Mouse (Mus musculus): ENCODE measurements around the gene Satl1.

Satl1 gene

GRCm38 (mm10) chrX:112406679-112407078, at the start of gene Satl1:
Satl1 (minus strand) TSS chrX:112406779.
- DNase-seq (ENCODE audit: extremely low spot score, low read depth, low spot score) = no peak

DNA sequence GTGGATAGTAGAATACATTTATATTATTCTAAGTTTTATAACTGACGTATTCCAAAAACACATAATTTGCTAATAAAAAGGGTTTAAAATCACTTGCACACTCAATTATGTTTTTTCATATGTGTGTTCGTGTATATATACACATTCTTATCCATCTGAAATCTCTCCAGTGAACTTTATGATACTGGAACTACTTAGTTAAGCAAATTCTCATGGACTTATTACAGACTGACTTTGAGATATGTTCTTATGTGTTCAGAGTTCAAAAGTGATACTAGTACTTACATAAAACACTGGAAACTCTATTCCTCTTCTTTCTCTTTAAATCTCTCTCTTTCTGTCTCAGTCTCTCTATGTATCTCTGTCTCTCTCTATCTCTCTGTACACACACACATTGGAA, 31.5 kb upstream of the Satl1 start:
- DNase-seq (ENCODE audit: extremely low spot score, low read depth, low spot score) = no peak

- no peak for DNase-seq (ENCODE audit: extremely low spot score, low read depth, low spot score)
Measured at GRCm38 (mm10) chrX:112437580-112437979, 31.0 kb upstream of the Satl1 start.

GRCm38 (mm10) chrX:112422998-112423397, 16.4 kb upstream of the Satl1 start:
- peak; percentile 35 for DNase-seq (ENCODE audit: extremely low spot score, low read depth, low spot score)

- DNase-seq (ENCODE audit: extremely low spot score, low read depth, low spot score) = no peak
Measured at GRCm38 (mm10) chrX:112412309-112412708, 5.7 kb upstream of the Satl1 start.

DNA sequence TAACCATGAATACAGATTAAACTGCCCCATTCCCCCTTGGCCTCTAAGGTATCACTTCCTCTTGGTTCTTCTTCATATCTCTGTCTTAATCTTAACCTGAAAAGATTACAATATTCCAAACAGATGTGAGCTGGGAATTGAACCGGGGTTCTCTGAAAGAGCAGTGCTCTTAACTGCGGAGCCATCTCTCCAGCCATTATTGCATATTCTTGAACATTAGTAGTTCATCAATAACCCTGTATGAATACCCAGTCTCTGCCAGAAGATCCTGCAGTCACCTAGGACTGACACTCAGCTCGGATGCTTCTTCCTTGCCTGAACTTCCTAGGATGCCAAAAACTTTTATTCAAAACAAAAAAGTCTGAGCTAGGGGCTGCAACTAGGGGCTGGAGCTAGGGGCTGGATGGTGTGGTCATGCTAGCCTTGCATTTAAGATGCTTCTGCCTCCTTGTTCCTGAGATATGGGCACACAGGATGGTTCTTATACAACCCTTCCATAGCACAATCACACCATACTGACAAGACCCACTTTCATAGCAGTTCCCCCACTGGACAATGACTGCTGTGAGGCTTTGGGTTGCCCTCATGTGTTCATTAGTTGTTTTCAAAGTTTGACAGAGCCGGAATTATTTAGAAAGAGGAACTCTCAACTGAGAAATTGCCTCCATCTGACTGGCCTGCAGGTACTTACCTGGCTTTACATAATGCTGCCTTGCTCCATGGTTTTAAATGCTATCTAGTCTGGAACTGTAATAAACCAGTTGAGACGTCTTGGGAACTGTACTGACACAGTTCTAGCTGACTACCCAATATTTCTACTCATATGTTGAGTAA, 35.8 kb downstream of the Satl1 start:
- peak; percentile 47 for DNase-seq (ENCODE audit: extremely low spot score, low read depth, low spot score)

GRCm38 (mm10) chrX:112368426-112368825, 38.2 kb downstream of the Satl1 start:
- DNase-seq (ENCODE audit: extremely low spot score, low read depth, low spot score) = no peak

DNA sequence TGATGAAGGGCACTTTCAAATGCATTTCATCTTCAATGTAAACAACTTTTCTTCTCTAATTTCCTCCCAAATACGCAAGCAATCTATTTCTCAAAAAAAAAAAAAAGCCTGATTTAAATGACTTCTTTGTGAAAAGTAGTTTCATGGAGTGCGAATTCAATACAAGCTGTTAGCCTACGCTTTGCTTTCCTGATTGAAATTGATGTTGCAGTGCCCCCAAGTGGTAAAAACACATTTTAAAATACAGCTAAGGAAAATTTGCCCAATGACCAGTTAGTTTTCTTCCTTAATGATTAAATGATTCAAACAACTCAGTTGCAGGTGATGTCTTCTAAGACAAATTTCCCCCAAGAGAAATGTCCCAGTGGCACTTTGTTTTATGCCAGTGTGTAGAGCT, 58.2 kb downstream of the Satl1 start:
- no peak for DNase-seq (ENCODE audit: extremely low spot score, low read depth, low spot score)

DNA sequence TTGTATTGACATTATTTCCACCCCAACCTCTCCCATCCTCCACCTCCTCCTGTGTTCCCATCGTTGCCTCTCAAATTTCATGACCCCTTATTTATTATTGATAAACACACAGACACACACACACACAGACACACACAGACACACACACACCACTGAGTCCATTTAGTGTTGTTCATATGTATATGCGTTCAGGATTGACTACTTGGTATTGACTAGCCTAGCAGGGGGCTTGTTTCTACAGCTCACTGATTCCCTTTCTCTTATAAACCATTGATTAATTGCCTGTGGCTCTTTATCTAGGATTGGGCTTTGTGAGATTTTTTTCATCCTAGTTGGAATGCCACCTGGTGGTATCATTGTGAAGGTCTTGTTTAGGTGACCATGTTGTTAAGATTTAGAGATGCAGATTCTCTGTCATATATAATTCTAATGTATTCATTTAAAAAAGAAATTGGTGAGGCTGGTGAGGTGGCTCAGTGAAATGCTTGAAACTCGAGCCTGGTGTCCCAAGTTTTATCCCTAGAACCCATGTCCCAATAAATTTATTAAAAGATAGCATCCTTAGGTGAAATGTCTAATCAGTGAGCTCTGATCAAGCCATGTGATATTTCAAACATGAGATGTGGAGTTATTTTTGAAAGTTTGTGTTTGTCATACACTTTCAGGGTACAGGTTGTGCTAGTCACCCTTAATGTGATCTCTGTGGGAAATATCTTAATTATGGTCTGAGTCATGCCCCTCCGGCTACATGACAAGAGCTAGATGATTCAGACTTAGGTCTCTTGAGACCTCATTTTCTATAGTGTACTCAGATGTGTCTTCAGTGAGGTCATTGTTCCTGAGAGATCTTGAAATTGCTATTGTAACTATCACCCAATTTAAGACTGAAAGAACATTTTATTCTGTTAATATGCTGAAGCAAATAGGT, 58.8 kb downstream of the Satl1 start:
- no peak for DNase-seq (ENCODE audit: extremely low spot score, low read depth, low spot score)

DNA sequence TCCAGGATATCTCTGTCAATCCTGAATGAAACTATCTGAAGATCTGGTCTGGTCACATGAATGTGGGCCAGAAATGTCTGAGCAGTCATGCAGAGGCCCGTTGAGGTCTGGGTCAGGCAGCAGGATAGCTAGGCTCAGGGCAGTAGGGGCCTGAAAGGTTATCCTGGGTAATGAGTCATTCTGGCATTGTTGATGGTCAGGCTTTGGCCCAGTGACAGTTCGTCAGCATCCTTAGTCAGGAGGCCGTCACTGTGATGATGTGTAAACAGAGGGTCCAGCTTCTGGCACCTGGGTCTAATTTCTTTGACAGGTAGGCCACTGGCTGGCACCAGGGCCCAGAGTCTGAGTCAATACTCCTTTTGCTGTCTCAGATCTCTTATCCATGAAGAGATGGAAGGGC, 67.1 kb downstream of the Satl1 start:
- no peak for DNase-seq (ENCODE audit: extremely low spot score, low read depth, low spot score)
